ENCODE assay signal across 17 mouse cellular contexts in genomic region chr7:36522960-36523359, GRCm38 (mm10).
"Had no signal": no experiment of that assay in that cellular context is flagged by ENCODE, and none has a peak within 500 bp of the region (broad histone marks: within the 10 kb centered on the region; RNA-seq: fewer than 3 reads in every experiment).

No protein-coding gene starts in this region.

- ATAC-seq: lung, postnatal 0 days; midbrain, embryonic 13.5 days; midbrain, embryonic 15.5 days had no signal

- H3K4me3 ChIP-seq: lung, embryonic 15.5 days; megakaryocyte, embryonic 14.5 days; midbrain, embryonic 13.5 days; midbrain, embryonic 15.5 days; neural tube, embryonic 12.5 days had no signal

- H3K4me2 ChIP-seq: lung, embryonic 15.5 days; midbrain, embryonic 11.5 days; midbrain, embryonic 13.5 days; midbrain, embryonic 15.5 days; neural tube, embryonic 12.5 days had no signal

- H3K27ac ChIP-seq: lung, embryonic 15.5 days; macrophage; midbrain, embryonic 13.5 days; midbrain, embryonic 15.5 days; neural tube, embryonic 12.5 days had no signal

- H3K36me3 ChIP-seq: lung, embryonic 15.5 days; midbrain, embryonic 13.5 days; midbrain, embryonic 15.5 days; neural tube, embryonic 12.5 days had no signal

- DNase-seq: lung, adult 2 months; lung, postnatal 14 days; lung, postnatal 36 days; right cerebral cortex, postnatal 25 days; right cerebral cortex, postnatal 4 days; spleen, adult 18-20 months; thymus, adult 18-20 months; thymus, postnatal 14 days; thymus, postnatal 36 days had no signal

- H3K9ac ChIP-seq: lung, embryonic 15.5 days; midbrain, embryonic 13.5 days; midbrain, embryonic 15.5 days; neural tube, embryonic 12.5 days had no signal

- H3K27me3 ChIP-seq: lung, embryonic 15.5 days; megakaryocyte, embryonic 14.5 days; midbrain, embryonic 15.5 days; neural tube, embryonic 12.5 days had no signal

- H3K9me3 ChIP-seq: lung, embryonic 15.5 days; midbrain, embryonic 13.5 days; midbrain, embryonic 15.5 days; neural tube, embryonic 12.5 days had no signal

- H3K4me1 ChIP-seq: lung, embryonic 15.5 days; megakaryocyte, embryonic 14.5 days; midbrain, embryonic 15.5 days; neural tube, embryonic 12.5 days had no signal
